Mouse (Mus musculus): ENCODE measurements around the gene Dtl. TPM values are rescaled to one million over a fixed set of nuclear protein-coding genes. Genes with fewer than 3 reads are reported as not detected.

Gene Dtl
- polyA plus RNA-seq, 1 experiment from 2014 or later, result 75.8 TPM

DNA sequence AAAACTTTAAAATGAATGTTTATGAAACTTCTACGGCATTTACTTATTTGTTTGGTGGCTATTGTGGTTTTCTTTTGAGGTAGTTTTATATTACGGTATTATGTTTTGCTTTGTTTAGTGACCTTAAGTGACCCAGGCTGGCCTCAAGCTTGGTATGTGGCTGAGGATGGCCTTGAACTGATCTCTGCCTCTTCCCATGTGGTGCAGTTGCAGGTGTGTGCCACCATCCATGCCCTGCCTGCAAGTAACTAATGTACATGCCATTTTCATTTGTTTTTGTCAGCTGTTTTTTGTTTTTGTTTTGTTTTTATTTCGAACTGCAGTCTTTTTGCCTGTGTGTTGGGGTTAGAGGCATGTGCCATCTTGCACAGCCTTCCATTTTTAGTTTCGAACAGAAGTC lies 6.3 kb upstream of the Dtl start:
- H3K9me3 ChIP-seq (ENCODE audit: low read depth, low read length), result 0 out of 2 replicates have a peak, but pooled peaks cover 2% of the 10 kb centered on the region
- H3K36me3 ChIP-seq (ENCODE audit: insufficient read depth), result peaks cover 58% of the 10 kb centered on the region
- peaks cover 10% of the 10 kb centered on the region for H3K4me1 ChIP-seq (ENCODE audit: insufficient read depth)
- no peak for ATAC-seq (ENCODE audit: insufficient read depth)
- H3K27ac ChIP-seq (ENCODE audit: low read depth), result no peak overlapping the region
- no peak for DNase-seq
- no peak overlapping the region for H3K4me2 ChIP-seq
- no peak overlapping the region for H3K9ac ChIP-seq
- no peak for TF ChIP-seq CTCF (IDR thresholded peaks at IDR 0.05; ENCODE audit: low read depth)
- no peaks in the 10 kb centered on the region for H3K27me3 ChIP-seq (ENCODE audit: insufficient read depth, low read length)
- H3K4me3 ChIP-seq (ENCODE audit: low read depth, low read length), result no peak overlapping the region
- WGBS, result 87% methylated on average over 4 of the region's 4 CpGs

DNA sequence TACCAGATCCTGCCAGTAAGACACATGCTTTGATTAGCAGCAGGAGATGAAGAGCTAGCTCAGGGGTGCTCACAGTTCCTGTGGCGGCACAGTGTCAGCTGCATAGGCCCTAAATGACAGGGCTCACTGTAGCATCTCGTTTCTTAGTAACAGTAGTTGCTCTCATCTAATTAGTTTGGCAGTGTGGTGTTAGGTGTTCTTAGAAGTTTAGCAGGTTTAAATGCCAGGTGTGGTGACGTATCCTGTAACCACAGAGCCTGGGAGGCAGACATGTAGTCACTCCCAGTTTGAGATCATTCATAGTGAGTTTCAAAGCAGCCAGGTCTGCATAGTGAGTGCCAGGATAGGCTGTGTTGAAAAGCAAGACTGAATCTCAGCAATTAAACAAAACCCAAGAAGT lies 4.2 kb upstream of the Dtl start:
- no peak overlapping the region for H3K4me3 ChIP-seq (ENCODE audit: low read depth, low read length)
- 0 out of 2 replicates have a peak, but pooled peaks cover 2% of the 10 kb centered on the region for H3K9me3 ChIP-seq (ENCODE audit: low read depth, low read length)
- no peak overlapping the region for H3K9ac ChIP-seq
- no peak overlapping the region for H3K4me2 ChIP-seq
- peaks cover 12% of the 10 kb centered on the region for H3K4me1 ChIP-seq (ENCODE audit: insufficient read depth)
- ATAC-seq (ENCODE audit: insufficient read depth) (no peak), DNase-seq (no peak)
- TF ChIP-seq CTCF (IDR thresholded peaks at IDR 0.05; ENCODE audit: low read depth), result no peak
- no peaks in the 10 kb centered on the region for H3K27me3 ChIP-seq (ENCODE audit: insufficient read depth, low read length)
- 89% methylated on average over 3 of the region's 3 CpGs for WGBS
- H3K36me3 ChIP-seq (ENCODE audit: insufficient read depth), result peaks cover 40% of the 10 kb centered on the region
- no peak overlapping the region for H3K27ac ChIP-seq (ENCODE audit: low read depth)

- peak overlapping the region; percentile 98 for H3K27ac ChIP-seq (ENCODE audit: low read depth)
- peak overlapping the region; percentile 88 for H3K9ac ChIP-seq
- ATAC-seq (ENCODE audit: insufficient read depth) (peak; percentile 46), DNase-seq (peak; percentile 88)
- WGBS, result under 1% methylated on average over 52 of the region's 52 CpGs
- peaks cover 12% of the 10 kb centered on the region for H3K4me1 ChIP-seq (ENCODE audit: insufficient read depth)
- H3K4me3 ChIP-seq (ENCODE audit: low read depth, low read length), result peak overlapping the region; percentile 85
- TF ChIP-seq CTCF (IDR thresholded peaks at IDR 0.05; ENCODE audit: low read depth), result no peak
- 0 out of 2 replicates have a peak, but pooled peaks cover 2% of the 10 kb centered on the region for H3K9me3 ChIP-seq (ENCODE audit: low read depth, low read length)
- no peaks in the 10 kb centered on the region for H3K27me3 ChIP-seq (ENCODE audit: insufficient read depth, low read length)
- peaks cover 20% of the 10 kb centered on the region for H3K36me3 ChIP-seq (ENCODE audit: insufficient read depth)
- peak overlapping the region; percentile 85 for H3K4me2 ChIP-seq
These were observed 380 bp downstream of the Dtl start for GRCm38 (mm10) chr1:191574871-191575457.

DNA sequence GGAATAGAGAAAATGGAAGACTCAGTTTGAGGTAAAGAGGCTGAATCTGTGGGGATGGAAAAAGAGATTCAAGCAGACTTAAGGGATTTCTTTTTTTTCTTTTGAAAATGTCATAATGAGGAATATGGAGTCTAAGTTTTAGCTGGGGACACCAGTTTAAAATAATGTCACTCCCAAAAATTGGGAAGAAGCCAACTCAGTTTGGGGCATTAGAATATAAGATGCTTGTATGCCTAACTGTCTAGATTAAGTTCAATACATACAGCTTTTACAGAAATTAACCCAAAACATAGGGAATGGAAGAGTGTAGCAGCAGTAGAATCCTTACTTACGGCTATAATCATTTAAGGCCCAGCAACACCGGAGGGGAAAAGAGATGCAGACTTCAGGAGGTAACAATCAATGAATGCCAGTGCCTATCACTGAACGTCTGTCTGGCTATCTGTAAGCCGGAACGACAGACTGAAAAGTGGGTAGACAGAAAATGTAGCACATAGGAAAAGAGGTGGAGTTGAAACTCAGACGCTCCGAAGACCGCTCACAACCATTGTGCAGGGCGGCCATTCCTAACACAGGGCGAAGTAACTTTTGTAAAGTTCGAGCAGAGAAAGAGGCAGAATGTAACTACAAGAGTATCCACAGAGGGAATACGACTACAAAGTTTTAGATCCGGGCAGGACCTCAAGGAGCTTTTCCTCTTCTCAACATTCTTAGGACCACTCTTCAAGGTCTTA lies 1.3 kb downstream of the Dtl start:
- Histone ChIP-seq H3K4me3 (ENCODE audit: low read depth, low read length) (peak overlapping the region; percentile 85), H3K27me3 (ENCODE audit: insufficient read depth, low read length) (no peaks in the 10 kb centered on the region), H3K4me2 (peak overlapping the region; percentile 85), H3K9ac (peak overlapping the region; percentile 88), H3K4me1 (ENCODE audit: insufficient read depth) (peaks cover 12% of the 10 kb centered on the region), H3K27ac (ENCODE audit: low read depth) (peak overlapping the region; percentile 98), H3K9me3 (ENCODE audit: low read depth, low read length) (no peaks in the 10 kb centered on the region), H3K36me3 (ENCODE audit: insufficient read depth) (peaks cover 24% of the 10 kb centered on the region)
- peak; percentile 57 for DNase-seq
- no peak for ATAC-seq (ENCODE audit: insufficient read depth)
- TF ChIP-seq CTCF (IDR thresholded peaks at IDR 0.05; ENCODE audit: low read depth), result no peak
- WGBS, result under 1% methylated on average over 13 of the region's 13 CpGs

DNA sequence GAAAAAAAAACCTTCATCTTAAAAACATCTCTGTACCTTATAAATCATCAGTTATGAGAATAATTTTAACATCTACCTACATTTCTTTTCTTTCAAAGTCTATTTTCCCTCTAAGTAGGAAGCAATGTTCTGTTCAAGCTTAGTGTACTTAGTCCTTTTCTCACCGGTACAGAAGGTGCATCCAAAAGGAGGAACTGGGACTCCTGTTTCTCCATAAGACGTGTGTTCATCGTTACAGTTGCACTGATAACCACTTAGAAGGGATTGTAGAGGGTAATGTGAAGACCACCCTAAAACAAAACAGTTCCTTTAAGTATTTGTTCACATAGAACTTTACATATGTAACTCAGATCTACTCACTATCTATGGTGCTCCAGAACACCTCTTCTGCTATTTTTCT lies 4.9 kb downstream of the Dtl start:
- no peak for DNase-seq
- Histone ChIP-seq H3K27me3 (ENCODE audit: insufficient read depth, low read length) (no peaks in the 10 kb centered on the region), H3K4me2 (no peak overlapping the region), H3K9me3 (ENCODE audit: low read depth, low read length) (no peaks in the 10 kb centered on the region), H3K4me3 (ENCODE audit: low read depth, low read length) (no peak overlapping the region), H3K27ac (ENCODE audit: low read depth) (no peak overlapping the region), H3K4me1 (ENCODE audit: insufficient read depth) (no peaks in the 10 kb centered on the region), H3K36me3 (ENCODE audit: insufficient read depth) (peaks cover 45% of the 10 kb centered on the region), H3K9ac (no peak overlapping the region)
- no peak for TF ChIP-seq CTCF (IDR thresholded peaks at IDR 0.05; ENCODE audit: low read depth)
- ATAC-seq (ENCODE audit: insufficient read depth), result no peak
- 91% methylated on average over 3 of the region's 3 CpGs for WGBS

GRCm38 (mm10) chr1:191569625-191570024 lies 5.7 kb downstream of the Dtl start:
- no peak overlapping the region for H3K4me3 ChIP-seq (ENCODE audit: low read depth, low read length)
- TF ChIP-seq CTCF (IDR thresholded peaks at IDR 0.05; ENCODE audit: low read depth), result no peak
- H3K9me3 ChIP-seq (ENCODE audit: low read depth, low read length), result no peaks in the 10 kb centered on the region
- no peak overlapping the region for H3K27ac ChIP-seq (ENCODE audit: low read depth)
- no peaks in the 10 kb centered on the region for H3K27me3 ChIP-seq (ENCODE audit: insufficient read depth, low read length)
- no peaks in the 10 kb centered on the region for H3K4me1 ChIP-seq (ENCODE audit: insufficient read depth)
- no peak overlapping the region for H3K9ac ChIP-seq
- no peak for ATAC-seq (ENCODE audit: insufficient read depth)
- 90% methylated on average over 2 of the region's 2 CpGs for WGBS
- peaks cover 52% of the 10 kb centered on the region for H3K36me3 ChIP-seq (ENCODE audit: insufficient read depth)
- no peak overlapping the region for H3K4me2 ChIP-seq
- DNase-seq, result no peak

DNA sequence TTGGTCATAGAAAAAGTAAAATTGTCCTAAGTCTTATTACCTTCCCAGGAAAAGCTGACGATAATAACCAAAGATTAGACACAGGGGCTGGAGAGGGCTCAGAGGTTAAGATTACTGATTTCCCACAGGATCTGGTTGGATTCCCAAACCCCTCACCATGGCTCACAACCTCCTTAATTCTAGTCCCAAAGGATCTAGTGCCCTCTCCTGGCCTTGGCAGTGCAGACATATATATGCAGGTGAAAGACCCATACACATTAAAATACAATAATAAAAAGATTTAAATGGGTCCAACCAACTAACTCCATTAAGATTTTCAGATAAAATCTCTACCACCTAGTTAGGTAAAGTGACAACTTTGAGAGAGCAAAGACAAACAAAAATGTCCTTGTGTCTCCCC lies 7.5 kb downstream of the Dtl start:
- H3K4me1 ChIP-seq (ENCODE audit: insufficient read depth), result no peaks in the 10 kb centered on the region
- DNase-seq (peak; percentile 40), ATAC-seq (ENCODE audit: insufficient read depth) (no peak)
- H3K4me3 ChIP-seq (ENCODE audit: low read depth, low read length), result no peak overlapping the region
- H3K4me2 ChIP-seq, result no peak overlapping the region
- TF ChIP-seq CTCF (IDR thresholded peaks at IDR 0.05; ENCODE audit: low read depth), result peak; percentile 49
- 85% methylated on average over 1 of the region's 1 CpGs for WGBS
- no peak overlapping the region for H3K9ac ChIP-seq
- H3K27ac ChIP-seq (ENCODE audit: low read depth), result no peak overlapping the region
- H3K27me3 ChIP-seq (ENCODE audit: insufficient read depth, low read length), result no peaks in the 10 kb centered on the region
- H3K36me3 ChIP-seq (ENCODE audit: insufficient read depth), result peaks cover 56% of the 10 kb centered on the region
- H3K9me3 ChIP-seq (ENCODE audit: low read depth, low read length), result no peaks in the 10 kb centered on the region

Data from lung, embryonic 14.5 days (tissue).